Mouse (Mus musculus): ENCODE measurements around the gene Tgfb2. TPM values are rescaled to one million over a fixed set of nuclear protein-coding genes. Genes with fewer than 3 reads are reported as not detected.

The Tgfb2 gene
- polyA plus RNA-seq, 1 experiment = 0.99 TPM

- H3K27ac ChIP-seq (replicated peaks; ENCODE audit: low read depth, low read length) = no peak overlapping the region
- H3K4me1 ChIP-seq (ENCODE audit: control insufficient read depth, insufficient read depth, insufficient read length, low read length) = no peaks in the 10 kb centered on the region
- no peak overlapping the region for H3K4me3 ChIP-seq (ENCODE audit: insufficient read depth, low read depth, low read length)
These were observed 117.6 kb downstream of the Tgfb2 start for GRCm38 (mm10) chr1:186588226-186588625.

- Histone ChIP-seq H3K4me3 (ENCODE audit: insufficient read depth, low read depth, low read length) (no peak overlapping the region), H3K4me1 (ENCODE audit: control insufficient read depth, insufficient read depth, insufficient read length, low read length) (no peaks in the 10 kb centered on the region), H3K27ac (replicated peaks; ENCODE audit: low read depth, low read length) (no peak overlapping the region)
These were observed 118.6 kb downstream of the Tgfb2 start for GRCm38 (mm10) chr1:186587065-186587804.

GRCm38 (mm10) chr1:186585571-186586164 lies 120.1 kb downstream of the Tgfb2 start:
- Histone ChIP-seq H3K27ac (replicated peaks; ENCODE audit: low read depth, low read length) (no peak overlapping the region), H3K4me3 (ENCODE audit: insufficient read depth, low read depth, low read length) (no peak overlapping the region)

GRCm38 (mm10) chr1:186583933-186584332 lies 121.9 kb downstream of the Tgfb2 start:
- Histone ChIP-seq H3K27ac (replicated peaks; ENCODE audit: low read depth, low read length) (no peak overlapping the region), H3K4me1 (ENCODE audit: control insufficient read depth, insufficient read depth, insufficient read length, low read length) (no peaks in the 10 kb centered on the region), H3K4me3 (ENCODE audit: insufficient read depth, low read depth, low read length) (no peak overlapping the region)

More at GRCm38 (mm10) chr1:186585571-186586164, 120.1 kb downstream of the Tgfb2 start:
- H3K4me1 ChIP-seq (ENCODE audit: control insufficient read depth, insufficient read depth, insufficient read length, low read length) = no peaks in the 10 kb centered on the region

GRCm38 (mm10) chr1:186582113-186582512 lies 123.7 kb downstream of the Tgfb2 start:
- Histone ChIP-seq H3K4me3 (ENCODE audit: insufficient read depth, low read depth, low read length) (no peak overlapping the region), H3K4me1 (ENCODE audit: control insufficient read depth, insufficient read depth, insufficient read length, low read length) (no peaks in the 10 kb centered on the region), H3K27ac (replicated peaks; ENCODE audit: low read depth, low read length) (no peak overlapping the region)

GRCm38 (mm10) chr1:186581666-186582065 lies 124.1 kb downstream of the Tgfb2 start:
- no peak overlapping the region for H3K27ac ChIP-seq (replicated peaks; ENCODE audit: low read depth, low read length)

GRCm38 (mm10) chr1:186581114-186581513 lies 124.7 kb downstream of the Tgfb2 start:
- H3K4me3 ChIP-seq (ENCODE audit: insufficient read depth, low read depth, low read length) = no peak overlapping the region
- H3K27ac ChIP-seq (replicated peaks; ENCODE audit: low read depth, low read length) = no peak overlapping the region
- H3K4me1 ChIP-seq (ENCODE audit: control insufficient read depth, insufficient read depth, insufficient read length, low read length) = no peaks in the 10 kb centered on the region

More at GRCm38 (mm10) chr1:186581666-186582065, 124.1 kb downstream of the Tgfb2 start:
- no peak overlapping the region for H3K4me3 ChIP-seq (ENCODE audit: insufficient read depth, low read depth, low read length)
- H3K4me1 ChIP-seq (ENCODE audit: control insufficient read depth, insufficient read depth, insufficient read length, low read length) = no peaks in the 10 kb centered on the region

- Histone ChIP-seq H3K27ac (replicated peaks; ENCODE audit: low read depth, low read length) (no peak overlapping the region), H3K4me3 (ENCODE audit: insufficient read depth, low read depth, low read length) (no peak overlapping the region), H3K4me1 (ENCODE audit: control insufficient read depth, insufficient read depth, insufficient read length, low read length) (no peaks in the 10 kb centered on the region)
These were observed 128.5 kb downstream of the Tgfb2 start for GRCm38 (mm10) chr1:186577302-186577701.

GRCm38 (mm10) chr1:186575629-186576028 lies 130.2 kb downstream of the Tgfb2 start:
- Histone ChIP-seq H3K27ac (replicated peaks; ENCODE audit: low read depth, low read length) (no peak overlapping the region), H3K4me3 (ENCODE audit: insufficient read depth, low read depth, low read length) (no peak overlapping the region), H3K4me1 (ENCODE audit: control insufficient read depth, insufficient read depth, insufficient read length, low read length) (no peaks in the 10 kb centered on the region)

GRCm38 (mm10) chr1:186575074-186575473 lies 130.7 kb downstream of the Tgfb2 start:
- no peaks in the 10 kb centered on the region for H3K4me1 ChIP-seq (ENCODE audit: control insufficient read depth, insufficient read depth, insufficient read length, low read length)
- H3K4me3 ChIP-seq (ENCODE audit: insufficient read depth, low read depth, low read length) = no peak overlapping the region
- H3K27ac ChIP-seq (replicated peaks; ENCODE audit: low read depth, low read length) = no peak overlapping the region

Other genes starting within 250 kb of the Tgfb2 start
- 13.4 and 14.4 TPM in 2 replicates for gene Rrp15, start 43.4 kb upstream of the Tgfb2 start, polyA plus RNA-seq (2012; ENCODE audit: insufficient read depth, insufficient read length, missing spikeins)